Mouse (Mus musculus): ENCODE measurements around the gene Fh1. TPM values are rescaled to one million over a fixed set of nuclear protein-coding genes. Genes with fewer than 3 reads are reported as not detected.

Fh1 gene
- polyA plus RNA-seq (2015; fragmentation: Nextera tagmentation; extraction: Ambion mirVana): 70.1 and 73.9 TPM in 2 replicates

- WGBS (ENCODE audit: insufficient replicate concordance): under 1% methylated on average over 58 of the region's 58 CpGs
- H3K9me3 ChIP-seq (replicated peaks; ENCODE audit: control insufficient read depth, low read length): no peaks in the 10 kb centered on the region
These were observed at the start of gene Fh1 for GRCm38 (mm10) chr1:175625257-175625879. Fh1 (minus strand) TSS chr1:175625635.

GRCm38 (mm10) chr1:175675116-175675515 lies 49.7 kb upstream of the Fh1 start:
- ATAC-seq (ENCODE audit: low read depth): no peak
- WGBS (ENCODE audit: insufficient replicate concordance): 65% methylated on average over 6 of the region's 6 CpGs

More at GRCm38 (mm10) chr1:175625257-175625879, at the start of gene Fh1:
- H3K27ac ChIP-seq (ENCODE audit: low read length): peak within 1 kb of the TSS; percentile 79
- H3K9ac ChIP-seq (ENCODE audit: low read depth, low read length): peak within 1 kb of the TSS; percentile 81
- H3K4me2 ChIP-seq (ENCODE audit: low read depth, low read length): peak within 1 kb of the TSS; percentile 93
- H3K4me1 ChIP-seq (ENCODE audit: control insufficient read depth, low read depth, low read length): peaks cover 13% of the 10 kb centered on the region
- peak within 1 kb of the TSS; percentile 80 for H3K4me3 ChIP-seq (ENCODE audit: low read depth, low read length)
- peak; percentile 98 for ATAC-seq (ENCODE audit: low read depth)
- no peaks in the 10 kb centered on the region for H3K36me3 ChIP-seq (ENCODE audit: control insufficient read depth, insufficient read depth)
- no peaks in the 10 kb centered on the region for H3K27me3 ChIP-seq (ENCODE audit: control insufficient read depth, insufficient read depth, low read depth, low read length)

GRCm38 (mm10) chr1:175673563-175674325 lies 48.3 kb upstream of the Fh1 start:
- Histone ChIP-seq H3K4me3 (ENCODE audit: low read depth, low read length) (no peak overlapping the region), H3K36me3 (ENCODE audit: control insufficient read depth, insufficient read depth) (no peaks in the 10 kb centered on the region), H3K9me3 (replicated peaks; ENCODE audit: control insufficient read depth, low read length) (no peaks in the 10 kb centered on the region), H3K4me2 (ENCODE audit: low read depth, low read length) (no peak overlapping the region), H3K27me3 (ENCODE audit: control insufficient read depth, insufficient read depth, low read depth, low read length) (no peaks in the 10 kb centered on the region), H3K9ac (ENCODE audit: low read depth, low read length) (no peak overlapping the region), H3K4me1 (ENCODE audit: control insufficient read depth, low read depth, low read length) (no peaks in the 10 kb centered on the region), H3K27ac (ENCODE audit: low read length) (no peak overlapping the region)
- no peak for ATAC-seq (ENCODE audit: low read depth)
- WGBS (ENCODE audit: insufficient replicate concordance): 61% methylated on average over 7 of the region's 7 CpGs

More at GRCm38 (mm10) chr1:175675116-175675515, 49.7 kb upstream of the Fh1 start:
- Histone ChIP-seq H3K36me3 (ENCODE audit: control insufficient read depth, insufficient read depth) (no peaks in the 10 kb centered on the region), H3K27ac (ENCODE audit: low read length) (no peak overlapping the region), H3K4me2 (ENCODE audit: low read depth, low read length) (no peak overlapping the region), H3K4me3 (ENCODE audit: low read depth, low read length) (no peak overlapping the region), H3K27me3 (ENCODE audit: control insufficient read depth, insufficient read depth, low read depth, low read length) (no peaks in the 10 kb centered on the region), H3K4me1 (ENCODE audit: control insufficient read depth, low read depth, low read length) (no peaks in the 10 kb centered on the region), H3K9me3 (replicated peaks; ENCODE audit: control insufficient read depth, low read length) (no peaks in the 10 kb centered on the region), H3K9ac (ENCODE audit: low read depth, low read length) (no peak overlapping the region)

- ATAC-seq (ENCODE audit: low read depth): no peak
- no peak overlapping the region for H3K4me3 ChIP-seq (ENCODE audit: low read depth, low read length)
- H3K36me3 ChIP-seq (ENCODE audit: control insufficient read depth, insufficient read depth): no peaks in the 10 kb centered on the region
- H3K9me3 ChIP-seq (replicated peaks; ENCODE audit: control insufficient read depth, low read length): no peaks in the 10 kb centered on the region
- no peak overlapping the region for H3K27ac ChIP-seq (ENCODE audit: low read length)
- H3K4me2 ChIP-seq (ENCODE audit: low read depth, low read length): no peak overlapping the region
- H3K9ac ChIP-seq (ENCODE audit: low read depth, low read length): no peak overlapping the region
- H3K4me1 ChIP-seq (ENCODE audit: control insufficient read depth, low read depth, low read length): no peaks in the 10 kb centered on the region
- H3K27me3 ChIP-seq (ENCODE audit: control insufficient read depth, insufficient read depth, low read depth, low read length): no peaks in the 10 kb centered on the region
- 11% methylated on average over 1 of the region's 1 CpGs for WGBS (ENCODE audit: insufficient replicate concordance)
These were observed 46.2 kb upstream of the Fh1 start for GRCm38 (mm10) chr1:175671626-175672025.

GRCm38 (mm10) chr1:175670042-175670441 lies 44.6 kb upstream of the Fh1 start:
- no peaks in the 10 kb centered on the region for H3K9me3 ChIP-seq (replicated peaks; ENCODE audit: control insufficient read depth, low read length)
- H3K4me1 ChIP-seq (ENCODE audit: control insufficient read depth, low read depth, low read length): no peaks in the 10 kb centered on the region
- ATAC-seq (ENCODE audit: low read depth): no peak
- no peaks in the 10 kb centered on the region for H3K27me3 ChIP-seq (ENCODE audit: control insufficient read depth, insufficient read depth, low read depth, low read length)
- no peaks in the 10 kb centered on the region for H3K36me3 ChIP-seq (ENCODE audit: control insufficient read depth, insufficient read depth)
- no peak overlapping the region for H3K4me2 ChIP-seq (ENCODE audit: low read depth, low read length)
- H3K9ac ChIP-seq (ENCODE audit: low read depth, low read length): no peak overlapping the region
- H3K27ac ChIP-seq (ENCODE audit: low read length): no peak overlapping the region
- 59% methylated on average over 7 of the region's 7 CpGs for WGBS (ENCODE audit: insufficient replicate concordance)
- no peak overlapping the region for H3K4me3 ChIP-seq (ENCODE audit: low read depth, low read length)

GRCm38 (mm10) chr1:175669456-175669855 lies 44.0 kb upstream of the Fh1 start:
- Histone ChIP-seq H3K4me1 (ENCODE audit: control insufficient read depth, low read depth, low read length) (no peaks in the 10 kb centered on the region), H3K4me2 (ENCODE audit: low read depth, low read length) (no peak overlapping the region), H3K4me3 (ENCODE audit: low read depth, low read length) (no peak overlapping the region), H3K9me3 (replicated peaks; ENCODE audit: control insufficient read depth, low read length) (no peaks in the 10 kb centered on the region), H3K36me3 (ENCODE audit: control insufficient read depth, insufficient read depth) (no peaks in the 10 kb centered on the region), H3K27ac (ENCODE audit: low read length) (no peak overlapping the region), H3K9ac (ENCODE audit: low read depth, low read length) (no peak overlapping the region), H3K27me3 (ENCODE audit: control insufficient read depth, insufficient read depth, low read depth, low read length) (no peaks in the 10 kb centered on the region)
- ATAC-seq (ENCODE audit: low read depth): no peak
- WGBS (ENCODE audit: insufficient replicate concordance): 67% methylated on average over 3 of the region's 3 CpGs

- no peak overlapping the region for H3K4me2 ChIP-seq (ENCODE audit: low read depth, low read length)
These were observed 43.4 kb upstream of the Fh1 start for GRCm38 (mm10) chr1:175668666-175669405.

GRCm38 (mm10) chr1:175659900-175660299 lies 34.5 kb upstream of the Fh1 start:
- H3K27me3 ChIP-seq (ENCODE audit: control insufficient read depth, insufficient read depth, low read depth, low read length): no peaks in the 10 kb centered on the region
- H3K27ac ChIP-seq (ENCODE audit: low read length): no peak overlapping the region
- no peak overlapping the region for H3K4me2 ChIP-seq (ENCODE audit: low read depth, low read length)
- no peaks in the 10 kb centered on the region for H3K4me1 ChIP-seq (ENCODE audit: control insufficient read depth, low read depth, low read length)
- H3K36me3 ChIP-seq (ENCODE audit: control insufficient read depth, insufficient read depth): no peaks in the 10 kb centered on the region
- no peaks in the 10 kb centered on the region for H3K9me3 ChIP-seq (replicated peaks; ENCODE audit: control insufficient read depth, low read length)
- H3K9ac ChIP-seq (ENCODE audit: low read depth, low read length): no peak overlapping the region
- no peak for ATAC-seq (ENCODE audit: low read depth)
- 63% methylated on average over 4 of the region's 4 CpGs for WGBS (ENCODE audit: insufficient replicate concordance)
- H3K4me3 ChIP-seq (ENCODE audit: low read depth, low read length): no peak overlapping the region

More at GRCm38 (mm10) chr1:175668666-175669405, 43.4 kb upstream of the Fh1 start:
- Histone ChIP-seq H3K9ac (ENCODE audit: low read depth, low read length) (no peak overlapping the region), H3K4me1 (ENCODE audit: control insufficient read depth, low read depth, low read length) (no peaks in the 10 kb centered on the region), H3K36me3 (ENCODE audit: control insufficient read depth, insufficient read depth) (no peaks in the 10 kb centered on the region), H3K9me3 (replicated peaks; ENCODE audit: control insufficient read depth, low read length) (no peaks in the 10 kb centered on the region), H3K27ac (ENCODE audit: low read length) (no peak overlapping the region), H3K4me3 (ENCODE audit: low read depth, low read length) (no peak overlapping the region), H3K27me3 (ENCODE audit: control insufficient read depth, insufficient read depth, low read depth, low read length) (no peaks in the 10 kb centered on the region)
- peak; percentile 42; the same call in 1 of the 2 replicates for ATAC-seq (ENCODE audit: low read depth)
- 59% methylated on average over 5 of the region's 5 CpGs for WGBS (ENCODE audit: insufficient replicate concordance)

Data from liver, embryonic 16.5 days (tissue).